In genomic region chr2:91077957-91078313, GRCm38 (mm10) we compare ENCODE assay signal across 9 mouse cellular contexts. TPM values are rescaled to one million over a fixed set of nuclear protein-coding genes. Genes with fewer than 3 reads are reported as not detected.
DNase-seq lines count a peak whose midpoint lies in the region; ATAC-seq and TF ChIP-seq lines count a peak whose summit lies in the region.
"Had no signal": no experiment of that assay in that cellular context is flagged by ENCODE, and none has a peak within 500 bp of the region (broad histone marks: within the 10 kb centered on the region; RNA-seq: fewer than 3 reads in every experiment).

No protein-coding gene starts in this region.

- no peak for TF ChIP-seq POLR2A in lung, adult 2 months (IDR thresholded peaks at IDR 0.05; ENCODE audit: borderline replicate concordance, extremely low read depth, low read depth, low read length)

- no peaks in the 10 kb centered on the region for H3K36me3 ChIP-seq in forebrain, embryonic 11.5 days (ENCODE audit: control insufficient read depth, insufficient read depth, low read length)
- H3K36me3 ChIP-seq in limb, embryonic 11.5 days (ENCODE audit: control insufficient read depth, insufficient read depth, low read length), result no peaks in the 10 kb centered on the region
- no peaks in the 10 kb centered on the region for H3K36me3 ChIP-seq in neural tube, embryonic 15.5 days

- H3K4me1 ChIP-seq in lung, adult 2 months (ENCODE audit: control insufficient read depth, insufficient read depth, low read length), result peaks cover 8% of the 10 kb centered on the region
- H3K4me1 ChIP-seq in forebrain, embryonic 11.5 days (replicated peaks; ENCODE audit: control insufficient read depth, insufficient read depth, low read length), result peaks cover 2% of the 10 kb centered on the region; the same call in 1 of the 2 replicates
- H3K4me1 ChIP-seq in limb, embryonic 11.5 days (ENCODE audit: control insufficient read depth, insufficient read depth, low read length), result no peaks in the 10 kb centered on the region
- peaks cover 15% of the 10 kb centered on the region for H3K4me1 ChIP-seq in neural tube, embryonic 15.5 days

- no peaks in the 10 kb centered on the region for H3K9me3 ChIP-seq in forebrain, embryonic 11.5 days (ENCODE audit: control insufficient read depth, low read length)
- H3K9me3 ChIP-seq in limb, embryonic 11.5 days (ENCODE audit: control insufficient read depth, low read length), result no peaks in the 10 kb centered on the region
- H3K9me3 ChIP-seq in neural tube, embryonic 15.5 days (replicated peaks), result no peaks in the 10 kb centered on the region

- 27% methylated on average over 12 of the region's 12 CpGs for WGBS in lung, adult 2 months
- 14% methylated on average over 12 of the region's 12 CpGs for WGBS in forebrain, embryonic 11.5 days
- 15% methylated on average over 12 of the region's 12 CpGs for WGBS in limb, embryonic 11.5 days
- 12% methylated on average over 12 of the region's 12 CpGs for WGBS in neural tube, embryonic 15.5 days

- peak overlapping the region; percentile 16 for H3K4me3 ChIP-seq in lung, adult 2 months (replicated peaks; ENCODE audit: extremely low read depth, low read depth, low read length)
- peak overlapping the region; percentile 49; the same call in 1 of the 2 replicates for H3K4me3 ChIP-seq in forebrain, embryonic 11.5 days (ENCODE audit: low read depth, low read length)
- H3K4me3 ChIP-seq in limb, embryonic 11.5 days (ENCODE audit: low read depth, low read length), result peak overlapping the region; percentile 42; the same call in 1 of the 2 replicates
- H3K4me3 ChIP-seq in neural tube, embryonic 15.5 days (replicated peaks), result peak overlapping the region; percentile 46

- H3K27me3 ChIP-seq in forebrain, embryonic 11.5 days (ENCODE audit: control insufficient read depth, insufficient read depth, low read length), result no peaks in the 10 kb centered on the region
- no peaks in the 10 kb centered on the region for H3K27me3 ChIP-seq in limb, embryonic 11.5 days (ENCODE audit: control insufficient read depth, insufficient read depth, low read length)
- no peaks in the 10 kb centered on the region for H3K27me3 ChIP-seq in neural tube, embryonic 15.5 days (replicated peaks)

- H3K9ac ChIP-seq in forebrain, embryonic 11.5 days (ENCODE audit: low read length), result no peak overlapping the region
- H3K9ac ChIP-seq in limb, embryonic 11.5 days (ENCODE audit: low read length), result no peak overlapping the region
- peak overlapping the region; percentile 62 for H3K9ac ChIP-seq in neural tube, embryonic 15.5 days (replicated peaks)

- peak overlapping the region; percentile 95 for H3K4me2 ChIP-seq in forebrain, embryonic 11.5 days (ENCODE audit: low read depth, low read length, severe bottlenecking)
- H3K4me2 ChIP-seq in limb, embryonic 11.5 days (ENCODE audit: low read depth, severe bottlenecking), result peak overlapping the region; percentile 89
- peak overlapping the region; percentile 92 for H3K4me2 ChIP-seq in neural tube, embryonic 15.5 days

- no peak for TF ChIP-seq CTCF in lung, adult 2 months (IDR thresholded peaks at IDR 0.05; ENCODE audit: insufficient read depth, low read length)

- no peak for DNase-seq in lung, adult 2 months
- no peak for DNase-seq in lung, adult 18-20 months
- DNase-seq in forebrain, embryonic 11.5 days (ENCODE audit: low spot score), result no peak
- DNase-seq in limb, embryonic 11.5 days (ENCODE audit: low spot score), result no peak
- DNase-seq in adrenal gland, adult (ENCODE audit: inconsistent age in 2 of 2, low spot score in 1 of 2), result no peak
- DNase-seq in thymus, postnatal 36 days, result no peak
- DNase-seq in cerebellum, adult 8-10 months, result no peak
- DNase-seq: cerebellum, postnatal 14 days had no signal

- no peak overlapping the region for H3K27ac ChIP-seq in forebrain, embryonic 11.5 days (ENCODE audit: low read depth, low read length)
- H3K27ac ChIP-seq in limb, embryonic 11.5 days (replicated peaks; ENCODE audit: low read depth, low read length), result no peak overlapping the region
- H3K27ac ChIP-seq in neural tube, embryonic 15.5 days (replicated peaks), result peak overlapping the region; percentile 49

- ATAC-seq in forebrain, embryonic 11.5 days (replicated peaks; ENCODE audit: low FRiP score), result no peak
- no peak for ATAC-seq in limb, embryonic 11.5 days (ENCODE audit: insufficient number of reproducible peaks, low FRiP score, low TSS enrichment, low read depth)
- ATAC-seq in neural tube, embryonic 15.5 days (ENCODE audit: low FRiP score), result peak; percentile 58; the same call in 1 of the 2 replicates

RNA-seq across cellular contexts. Expression of gene Spi1, which starts 4.3 kb away (rescaled TPM):
- polyA plus RNA-seq in lung, adult 2 months (2012; rRNA removed), result 65.7 and 70.7 TPM in 2 replicates
- 2.2 and 4.9 TPM in 2 replicates for polyA plus RNA-seq in forebrain, embryonic 11.5 days (2014; fragmentation: Nextera tagmentation; extraction: Ambion mirVana)
- 1.9 and 2.4 TPM in 2 replicates for polyA plus RNA-seq in limb, embryonic 11.5 days (2014; fragmentation: Nextera tagmentation; extraction: Ambion mirVana)
- 3.6 and 6.7 TPM in 2 replicates for polyA plus RNA-seq in neural tube, embryonic 15.5 days (2015; fragmentation: Nextera tagmentation; extraction: Ambion mirVana)

RNA-seq across cellular contexts. Expression of gene Slc39a13, which starts 7.7 kb away (rescaled TPM):
- 88.2 and 101 TPM in 2 replicates for polyA plus RNA-seq in lung, adult 2 months (2012; rRNA removed)
- 23.3 and 23.6 TPM in 2 replicates for polyA plus RNA-seq in forebrain, embryonic 11.5 days (2014; fragmentation: Nextera tagmentation; extraction: Ambion mirVana)
- polyA plus RNA-seq in limb, embryonic 11.5 days (2014; fragmentation: Nextera tagmentation; extraction: Ambion mirVana), result 27.1 and 29.8 TPM in 2 replicates
- polyA plus RNA-seq in neural tube, embryonic 15.5 days (2015; fragmentation: Nextera tagmentation; extraction: Ambion mirVana), result 35.5 and 43.2 TPM in 2 replicates

RNA-seq across cellular contexts. Expression of gene Psmc3, which starts 24.1 kb away (rescaled TPM):
- polyA plus RNA-seq in lung, adult 2 months (2012; rRNA removed), result 51.7 and 76.9 TPM in 2 replicates
- 354 and 371 TPM in 2 replicates for polyA plus RNA-seq in forebrain, embryonic 11.5 days (2014; fragmentation: Nextera tagmentation; extraction: Ambion mirVana)
- 433 and 440 TPM in 2 replicates for polyA plus RNA-seq in limb, embryonic 11.5 days (2014; fragmentation: Nextera tagmentation; extraction: Ambion mirVana)
- polyA plus RNA-seq in neural tube, embryonic 15.5 days (2015; fragmentation: Nextera tagmentation; extraction: Ambion mirVana), result 234 and 240 TPM in 2 replicates

RNA-seq across cellular contexts. Expression of gene Mybpc3, which starts 40.0 kb away (rescaled TPM):
- polyA plus RNA-seq in lung, adult 2 months (2012; rRNA removed), result 7.0 and 11.2 TPM in 2 replicates
- not detected in 2 replicates for polyA plus RNA-seq in forebrain, embryonic 11.5 days (2014; fragmentation: Nextera tagmentation; extraction: Ambion mirVana)
- polyA plus RNA-seq in limb, embryonic 11.5 days (2014; fragmentation: Nextera tagmentation; extraction: Ambion mirVana), result 0.11 and 0.29 TPM in 2 replicates
- polyA plus RNA-seq in neural tube, embryonic 15.5 days (2015; fragmentation: Nextera tagmentation; extraction: Ambion mirVana), result 0.33 TPM in 1 of 2 replicates, not detected in the other

RNA-seq across cellular contexts. Expression of gene Rapsn, which starts 42.5 kb away (rescaled TPM):
- polyA plus RNA-seq in lung, adult 2 months (2012; rRNA removed), result 2.6 and 4.7 TPM in 2 replicates
- polyA plus RNA-seq in forebrain, embryonic 11.5 days (2014; fragmentation: Nextera tagmentation; extraction: Ambion mirVana), result 3.1 and 5.0 TPM in 2 replicates
- polyA plus RNA-seq in limb, embryonic 11.5 days (2014; fragmentation: Nextera tagmentation; extraction: Ambion mirVana), result 2.7 and 4.4 TPM in 2 replicates
- 2.7 TPM in 2 replicates for polyA plus RNA-seq in neural tube, embryonic 15.5 days (2015; fragmentation: Nextera tagmentation; extraction: Ambion mirVana)
